Mouse (Mus musculus) heart, embryonic 14.5 days (tissue): ENCODE data around the gene Zfp420. TPM values are rescaled to one million over a fixed set of nuclear protein-coding genes. Genes with fewer than 3 reads are reported as not detected.
"Not testable (repeated sequence)": the region's sequence is repeated elsewhere in the genome, so short reads cannot be mapped to it uniquely, and the experiment has no call there.

Source experiments
- ATAC-seq: fragments of 200-750 bp; cut with Nextera tagmentation; 2 replicates; pipeline ENCODE4 v1.8.0; 2017; ENCODE audit warnings: low read depth, moderate TSS enrichment; ENCODE audit not compliant: insufficient number of reproducible peaks, insufficient read depth, low FRiP score
- H3K27ac ChIP-seq, 2 experiments: fragments of 200-500 bp in 1 of 2; fragments of 300-500 bp in 1 of 2; sonication (generic) in 1 of 2; replicated peaks in 1 of 2; 2 replicates each; pipeline ENCODE4 v1.5.1; 2012 to 2014; ENCODE audit warnings: low read depth in 2 of 2, low read length in 2 of 2, control low read depth in 1 of 2, mild to moderate bottlenecking in 1 of 2, mixed read lengths in 1 of 2; ENCODE audit not compliant: control insufficient read depth in 1 of 2, insufficient read depth in 1 of 2
- H3K27me3 ChIP-seq: fragments of 300-500 bp; sonication (generic); 2 replicates; pipeline ENCODE4 v1.6.1; 2014; ENCODE audit warnings: mild to moderate bottlenecking, low read length, control low read depth; ENCODE audit not compliant: control insufficient read depth, insufficient read depth
- H3K36me3 ChIP-seq: fragments of 300-500 bp; sonication (generic); 2 replicates; pipeline ENCODE4 v1.6.1; 2014; ENCODE audit warnings: mild to moderate bottlenecking, control low read depth, low read length, mixed read lengths; ENCODE audit not compliant: control insufficient read depth, insufficient read depth
- H3K4me1 ChIP-seq, 2 experiments: fragments of 200-500 bp in 1 of 2; fragments of 300-500 bp in 1 of 2; sonication (generic) in 1 of 2; 2 replicates each; pipeline ENCODE4 v1.6.1; 2012 to 2014; ENCODE audit warnings: low read length in 2 of 2, control low read depth in 1 of 2, mixed read lengths in 1 of 2; ENCODE audit not compliant: control insufficient read depth in 2 of 2, insufficient read depth in 2 of 2
- H3K4me2 ChIP-seq: fragments of 300-500 bp; sonication (generic); 2 replicates; pipeline ENCODE4 v1.6.1; 2014; ENCODE audit warnings: mild to moderate bottlenecking, low read length
- H3K4me3 ChIP-seq, 2 experiments: fragments of 200-500 bp in 1 of 2; fragments of 300-500 bp in 1 of 2; sonication (generic) in 1 of 2; 2 replicates each; pipeline ENCODE4 v1.5.1; 2012 to 2014; ENCODE audit warnings: low read length in 2 of 2, mild to moderate bottlenecking in 2 of 2, control low read depth in 1 of 2, low read depth in 1 of 2, moderate library complexity in 1 of 2; ENCODE audit not compliant: control insufficient read depth in 1 of 2, insufficient read depth in 1 of 2
- H3K9ac ChIP-seq: fragments of 300-500 bp; sonication (generic); 2 replicates; pipeline ENCODE4 v1.6.1; 2014; ENCODE audit warnings: mild to moderate bottlenecking, low read length
- H3K9me3 ChIP-seq: fragments of 300-500 bp; sonication (generic); 2 replicates; pipeline ENCODE4 v1.6.1; 2016; ENCODE audit warnings: low read length, control low read depth; ENCODE audit not compliant: control insufficient read depth
- WGBS: fragments of 180-500 bp; shearing (Covaris S2); extraction: QIAGEN DNeasy Blood & Tissue Kit; methylation state at CpG from one replicate; pipeline ENCODE4 v1.1.7; 2014; 5-methylcytosine and 5-hydroxymethylcytosine counted together
- polyA plus RNA-seq: library from polyadenylated mRNA; unstranded; fragments of >200 nt; fragmentation: Nextera tagmentation; extraction: Ambion mirVana; gene quantifications from 2 replicates; pipeline ENCODE4 v1.2.1, GENCODE M21; 2014

Zfp420 gene
- polyA plus RNA-seq, 1 experiment from 2014 or later = 4.0 TPM

GRCm38 (mm10) chr7:29861660-29862059, 1.9 kb downstream of the Zfp420 start:
- Histone ChIP-seq H3K36me3 (0 out of 2 replicates have a peak, but pooled peaks cover 6% of the 10 kb centered on the region), H3K27ac (no peak overlapping the region), H3K4me3 (no peak overlapping the region), H3K4me1 (peaks cover 0 to 7% of the 10 kb centered on the region in 2 experiments; a peak in 1 of 4 replicates), H3K9me3 (no peaks in the 10 kb centered on the region), H3K9ac (no peak overlapping the region), H3K27me3 (no peaks in the 10 kb centered on the region), H3K4me2 (no peak overlapping the region)
- WGBS = 91% methylated on average over 7 of the region's 7 CpGs
- ATAC-seq = no peak

- no peak for ATAC-seq
- no peak overlapping the region for H3K4me2 ChIP-seq
- 92% methylated on average over 10 of the region's 10 CpGs for WGBS
- H3K9ac ChIP-seq = no peak overlapping the region
- H3K4me3 ChIP-seq = no peak overlapping the region
- no peak overlapping the region for H3K27ac ChIP-seq
- no peaks in the 10 kb centered on the region for H3K27me3 ChIP-seq
- peaks cover 39% of the 10 kb centered on the region for H3K9me3 ChIP-seq
- no peaks in the 10 kb centered on the region for H3K4me1 ChIP-seq
- H3K36me3 ChIP-seq = peaks cover 23% of the 10 kb centered on the region
These were observed 14.5 kb downstream of the Zfp420 start for GRCm38 (mm10) chr7:29874256-29874655.

- H3K27ac ChIP-seq, H3K4me1 ChIP-seq, H3K4me3 ChIP-seq, ATAC-seq, H3K4me2 ChIP-seq, H3K9ac ChIP-seq, H3K27me3 ChIP-seq: not testable (repeated sequence)
- peaks cover 26% of the 10 kb centered on the region for H3K9me3 ChIP-seq
- H3K36me3 ChIP-seq = peaks cover 23% of the 10 kb centered on the region
- WGBS = 87% methylated on average over 9 of the region's 9 CpGs
These were observed 17.8 kb downstream of the Zfp420 start for GRCm38 (mm10) chr7:29877561-29877960.

GRCm38 (mm10) chr7:29880056-29880455, 20.3 kb downstream of the Zfp420 start:
- Histone ChIP-seq H3K27ac (no peak overlapping the region), H3K27me3 (no peaks in the 10 kb centered on the region), H3K9ac (no peak overlapping the region), H3K4me1 (no peaks in the 10 kb centered on the region), H3K36me3 (peaks cover 12% of the 10 kb centered on the region), H3K4me2 (no peak overlapping the region), H3K4me3 (no peak overlapping the region), H3K9me3 (peaks cover 22% of the 10 kb centered on the region)
- ATAC-seq = no peak
- WGBS = 75% methylated on average over 7 of the region's 7 CpGs

- no peaks in the 10 kb centered on the region for H3K27me3 ChIP-seq
- H3K9ac ChIP-seq = no peak overlapping the region
- no peak overlapping the region for H3K4me2 ChIP-seq
- no peak overlapping the region for H3K27ac ChIP-seq
- no peak overlapping the region for H3K4me3 ChIP-seq
- H3K9me3 ChIP-seq = peaks cover 19% of the 10 kb centered on the region
- no peaks in the 10 kb centered on the region for H3K4me1 ChIP-seq
- ATAC-seq = no peak
- 92% methylated on average over 7 of the region's 7 CpGs for WGBS
- H3K36me3 ChIP-seq = 0 out of 2 replicates have a peak, but pooled peaks cover 3% of the 10 kb centered on the region
These were observed 21.1 kb downstream of the Zfp420 start for GRCm38 (mm10) chr7:29880916-29881315.

- Histone ChIP-seq H3K27ac (no peak overlapping the region), H3K4me2 (no peak overlapping the region), H3K4me1 (no peaks in the 10 kb centered on the region), H3K36me3 (peaks cover 47% of the 10 kb centered on the region), H3K4me3 (no peak overlapping the region), H3K27me3 (no peaks in the 10 kb centered on the region), H3K9me3 (peaks cover 56% of the 10 kb centered on the region), H3K9ac (no peak overlapping the region)
- no peak for ATAC-seq
- 92% methylated on average over 7 of the region's 7 CpGs for WGBS
These were observed 30.7 kb downstream of the Zfp420 start for GRCm38 (mm10) chr7:29890501-29890900.

GRCm38 (mm10) chr7:29892756-29893155, 33.0 kb downstream of the Zfp420 start:
- ATAC-seq = no peak
- H3K27me3 ChIP-seq = no peaks in the 10 kb centered on the region
- H3K9me3 ChIP-seq = peaks cover 45% of the 10 kb centered on the region
- H3K9ac ChIP-seq = no peak overlapping the region
- peaks cover 68% of the 10 kb centered on the region for H3K36me3 ChIP-seq
- 93% methylated on average over 4 of the region's 4 CpGs for WGBS
- no peaks in the 10 kb centered on the region for H3K4me1 ChIP-seq
- H3K4me2 ChIP-seq = no peak overlapping the region
- no peak overlapping the region for H3K4me3 ChIP-seq
- H3K27ac ChIP-seq = no peak overlapping the region

- Histone ChIP-seq H3K4me3 (no peak overlapping the region), H3K4me2 (no peak overlapping the region), H3K27ac (no peak overlapping the region), H3K27me3 (no peaks in the 10 kb centered on the region), H3K4me1 (no peaks in the 10 kb centered on the region), H3K9ac (no peak overlapping the region), H3K9me3 (peaks cover 37% of the 10 kb centered on the region), H3K36me3 (peaks cover 92% of the 10 kb centered on the region)
- no peak for ATAC-seq
- 94% methylated on average over 4 of the region's 4 CpGs for WGBS
These were observed 38.6 kb downstream of the Zfp420 start for GRCm38 (mm10) chr7:29898351-29898750.
